Mouse (Mus musculus) retina, postnatal 1 day (tissue): ENCODE results near the gene 4933411K16Rik.

ENCODE experiments used
- DNase-seq: peaks from one replicate; pipeline ENCODE4 v3.0.0-alpha.2; 2012

4933411K16Rik gene

GRCm38 (mm10) chr19:42051948-42052347, at the start of gene 4933411K16Rik:
Gene 4933411K16Rik (plus strand): TSS chr19:42052248.
- DNase-seq = no peak

GRCm38 (mm10) chr19:42004258-42004657, 47.8 kb upstream of the 4933411K16Rik start:
- no peak for DNase-seq

- DNase-seq = no peak
Observed at GRCm38 (mm10) chr19:42005616-42006015, 46.4 kb upstream of the 4933411K16Rik start.

- DNase-seq = no peak
Observed at GRCm38 (mm10) chr19:42006568-42006967, 45.5 kb upstream of the 4933411K16Rik start.

GRCm38 (mm10) chr19:42008586-42008985, 43.5 kb upstream of the 4933411K16Rik start:
- no peak for DNase-seq

GRCm38 (mm10) chr19:42009067-42009466, 43.0 kb upstream of the 4933411K16Rik start:
- DNase-seq = no peak

GRCm38 (mm10) chr19:42010436-42010835, 41.6 kb upstream of the 4933411K16Rik start:
- no peak for DNase-seq

- DNase-seq = no peak
Observed at GRCm38 (mm10) chr19:42011123-42011522, 40.9 kb upstream of the 4933411K16Rik start.

GRCm38 (mm10) chr19:42014231-42014825, 37.7 kb upstream of the 4933411K16Rik start:
- DNase-seq = no peak

- DNase-seq = no peak
Observed at GRCm38 (mm10) chr19:42015001-42015400, 37.0 kb upstream of the 4933411K16Rik start.

- DNase-seq = no peak
Observed at GRCm38 (mm10) chr19:42016251-42016650, 35.8 kb upstream of the 4933411K16Rik start.

- no peak for DNase-seq
Observed at GRCm38 (mm10) chr19:42016840-42017239, 35.2 kb upstream of the 4933411K16Rik start.

- peak; percentile 72 for DNase-seq
Observed at GRCm38 (mm10) chr19:42017399-42018247, 34.4 kb upstream of the 4933411K16Rik start.

GRCm38 (mm10) chr19:42019011-42019522, 33.0 kb upstream of the 4933411K16Rik start:
- no peak for DNase-seq

GRCm38 (mm10) chr19:42021681-42022541, 30.1 kb upstream of the 4933411K16Rik start:
- DNase-seq = peak; percentile 50

- DNase-seq = no peak
Observed at GRCm38 (mm10) chr19:42022542-42022848, 29.6 kb upstream of the 4933411K16Rik start.

GRCm38 (mm10) chr19:42026158-42026557, 25.9 kb upstream of the 4933411K16Rik start:
- DNase-seq = peak; percentile 84

GRCm38 (mm10) chr19:42031112-42031511, 20.9 kb upstream of the 4933411K16Rik start:
- no peak for DNase-seq

GRCm38 (mm10) chr19:42033611-42034010, 18.4 kb upstream of the 4933411K16Rik start:
- DNase-seq = no peak

- no peak for DNase-seq
Observed at GRCm38 (mm10) chr19:42034146-42034775, 17.8 kb upstream of the 4933411K16Rik start.

- DNase-seq = no peak
Observed at GRCm38 (mm10) chr19:42034881-42035455, 17.1 kb upstream of the 4933411K16Rik start.
